Mouse (Mus musculus) ZHBTc4 (cell line): ENCODE data around the gene Plekhg5.
A peak's percentile ranks its signal among the peaks of the same experiment; 100 is the strongest.

Experiments used
- DNase-seq: peaks from one replicate; pipeline ENCODE4 v3.0.0-alpha.2; 2011; ENCODE audit warnings: low read depth, low spot score

Plekhg5 gene

DNA sequence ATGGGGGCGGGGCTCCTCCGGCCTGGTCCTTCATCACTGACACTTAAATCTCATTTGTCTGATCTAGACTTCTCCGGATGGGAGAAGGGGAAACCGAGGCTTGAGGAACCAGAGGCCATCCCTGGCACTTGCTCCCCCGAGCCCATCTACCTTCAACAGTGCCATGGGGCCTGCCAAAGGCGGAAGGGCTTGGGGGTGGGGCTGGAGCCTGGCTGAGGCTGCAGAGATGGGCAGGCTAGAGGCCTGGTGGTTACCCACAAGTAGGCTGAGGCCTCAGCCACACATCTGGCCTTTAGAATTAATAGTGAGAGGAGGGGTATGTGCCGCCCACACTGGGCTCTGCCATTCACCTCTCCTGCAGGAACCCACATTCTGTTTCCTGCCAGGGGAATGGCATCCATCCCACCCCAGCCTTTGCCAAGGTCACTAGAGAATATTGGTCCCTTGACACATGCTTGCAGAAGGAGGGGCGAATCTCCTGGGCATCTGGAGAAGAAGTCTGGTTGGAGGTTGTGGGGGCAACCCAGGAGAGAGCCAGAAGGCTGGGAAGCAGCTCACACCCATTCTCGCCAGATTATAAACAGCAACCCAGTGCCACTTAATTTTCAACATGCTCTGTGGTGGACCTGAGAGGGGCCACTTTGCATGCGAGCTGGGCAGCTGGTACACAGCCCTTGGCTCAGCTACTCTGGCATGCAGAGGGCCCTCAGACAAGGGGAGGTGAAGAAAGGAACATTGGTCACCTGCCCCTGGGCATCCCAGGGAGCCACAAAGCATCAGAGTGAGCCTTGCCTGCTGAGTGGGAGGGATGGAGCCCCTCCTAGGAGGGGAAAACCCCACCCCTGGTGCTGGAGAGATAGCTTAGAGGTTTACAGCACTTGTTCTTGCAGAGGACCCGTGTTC, 1.6 kb upstream of the Plekhg5 start:
- DNase-seq = no peak

DNA sequence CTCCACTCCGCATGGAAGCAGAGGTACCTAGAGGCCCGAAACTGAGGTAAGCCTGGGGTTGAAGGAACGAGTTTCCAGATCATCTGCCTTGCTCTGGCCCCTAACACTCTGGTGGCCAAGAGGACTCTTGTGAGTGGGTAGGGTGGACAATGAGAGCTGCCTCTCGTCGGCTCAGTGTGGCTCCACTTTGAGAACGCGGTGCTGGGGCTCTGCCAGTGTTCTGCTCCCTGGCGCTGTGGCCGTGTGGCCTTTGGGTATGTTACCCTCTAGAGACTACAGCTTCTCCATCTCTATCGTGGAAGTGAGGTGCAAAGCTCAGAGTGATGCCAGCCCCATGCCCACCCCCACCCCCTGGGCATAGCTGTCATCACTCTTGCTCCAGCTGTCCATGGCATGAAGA, 357 bp downstream of the Plekhg5 start:
- DNase-seq = no peak

DNA sequence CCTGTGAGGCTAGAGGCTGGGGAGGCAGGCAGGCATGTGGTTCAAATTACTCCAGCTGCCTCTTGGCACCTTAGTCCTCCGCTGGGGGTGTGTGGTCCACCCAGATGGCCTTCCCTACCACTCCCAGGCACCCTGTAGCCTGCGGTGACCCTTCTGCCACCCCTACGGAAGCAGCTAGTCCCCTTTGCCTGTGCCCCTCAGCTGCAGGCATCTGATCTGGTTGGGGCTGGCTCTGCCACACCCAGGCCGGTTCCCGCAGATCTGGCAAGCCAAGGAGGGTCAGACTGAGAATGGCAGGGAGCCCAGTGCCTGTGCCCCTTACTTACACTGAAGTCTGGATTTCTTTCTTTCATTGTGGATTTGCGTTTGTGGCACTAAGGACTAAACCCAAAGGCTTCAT, 1.4 kb downstream of the Plekhg5 start:
- no peak for DNase-seq

DNA sequence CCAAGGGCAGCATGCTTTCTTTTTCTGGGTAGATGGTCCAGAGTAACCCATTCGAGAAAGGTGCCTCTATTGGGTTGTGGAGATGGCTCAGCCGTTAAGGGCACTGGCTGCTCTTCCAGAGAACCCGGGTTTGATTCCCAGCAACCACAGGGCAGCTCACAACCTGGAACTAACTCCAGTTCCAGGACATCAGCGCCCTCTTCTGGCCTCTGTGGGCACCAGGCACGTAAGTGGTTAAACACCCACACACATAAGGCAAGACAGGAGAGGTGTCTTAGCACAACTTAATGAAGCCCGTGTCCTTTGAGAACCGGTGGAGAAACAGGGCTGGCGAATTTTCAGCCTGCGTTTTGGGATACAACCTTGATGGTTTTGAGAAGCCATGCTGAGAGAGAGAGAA, 2.2 kb downstream of the Plekhg5 start:
- DNase-seq = peak; percentile 64

DNA sequence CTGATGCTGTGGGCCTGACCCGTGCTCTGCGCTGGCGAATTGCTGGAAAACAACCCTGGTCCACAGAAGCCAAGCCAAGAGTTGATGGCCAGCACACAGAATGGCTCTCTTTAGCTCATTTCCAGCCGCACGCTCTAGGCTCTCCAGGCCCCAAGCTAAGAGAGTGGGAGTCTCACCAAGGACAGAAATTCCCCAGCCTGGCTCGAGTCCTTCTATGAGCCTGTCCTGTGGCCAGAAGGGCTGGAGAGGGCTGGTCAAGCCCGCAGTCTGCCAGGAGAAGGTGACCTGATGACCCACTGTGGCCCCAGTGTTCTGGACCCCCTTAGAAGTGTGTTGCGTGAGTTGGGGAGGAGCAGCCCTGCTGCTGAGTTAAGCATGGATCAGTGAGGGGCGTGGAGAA, 4.9 kb downstream of the Plekhg5 start:
- no peak for DNase-seq

DNA sequence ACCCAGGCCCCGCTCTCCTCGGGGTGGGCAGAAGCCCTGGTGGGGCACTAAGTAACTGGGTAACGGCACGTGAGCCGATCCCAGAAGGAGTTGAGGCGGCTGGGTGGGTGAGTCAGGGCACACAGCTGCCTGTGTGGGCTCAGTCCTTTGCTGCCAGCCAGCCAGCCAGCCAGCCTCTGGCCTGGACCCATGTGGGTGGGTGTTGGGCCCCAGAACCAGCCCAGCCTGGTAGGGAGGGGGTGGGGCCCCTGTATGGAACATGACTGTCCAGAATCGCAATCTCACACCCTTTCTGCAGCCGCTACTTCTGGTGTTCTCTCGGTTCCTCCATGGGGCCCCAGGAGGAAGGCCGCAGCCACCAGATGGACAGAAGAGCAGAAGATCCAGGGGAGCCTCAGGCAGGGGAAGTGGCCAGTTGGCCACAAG, 5.8 kb downstream of the Plekhg5 start:
- DNase-seq = no peak

DNA sequence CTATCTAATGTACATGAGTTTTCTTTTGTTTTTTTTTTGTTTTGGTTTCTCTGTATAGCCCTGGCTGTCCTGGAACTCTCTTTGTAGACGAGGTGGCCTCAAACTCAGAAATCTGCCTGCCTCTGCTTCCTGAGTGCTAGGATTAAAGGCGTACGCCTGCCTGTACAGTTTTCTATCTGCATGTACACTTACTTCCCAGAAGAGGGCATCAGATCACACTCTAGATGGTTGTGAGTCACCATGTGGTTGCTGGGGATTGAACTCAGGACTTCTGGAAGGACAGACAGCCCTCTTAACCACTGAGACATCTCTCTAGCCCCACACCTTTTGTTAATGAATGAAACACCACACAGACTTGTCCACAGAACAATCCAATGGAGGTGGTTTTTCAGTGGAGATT, 7.0 kb downstream of the Plekhg5 start:
- peak; percentile 74 for DNase-seq

DNA sequence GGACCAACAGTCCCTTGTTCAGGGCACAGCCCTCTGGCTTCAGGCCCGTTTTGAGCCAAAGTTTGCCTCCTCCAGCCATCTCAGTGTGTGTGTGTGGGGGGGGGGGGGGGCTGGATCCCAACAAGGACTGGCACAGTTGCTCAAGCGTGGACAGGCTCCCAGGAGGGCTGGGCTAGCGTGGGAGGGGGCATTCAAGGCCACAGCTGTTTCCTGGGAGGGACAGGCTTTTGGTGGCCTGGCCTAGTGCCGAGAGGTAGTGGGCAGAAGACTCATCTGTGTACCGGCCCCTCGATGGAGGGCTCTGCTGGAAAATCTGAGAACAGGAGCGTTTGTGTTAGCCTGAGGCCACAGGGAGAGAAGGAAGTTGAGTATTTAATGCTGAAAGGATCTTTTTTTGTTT, 7.6 kb downstream of the Plekhg5 start:
- no peak for DNase-seq

DNA sequence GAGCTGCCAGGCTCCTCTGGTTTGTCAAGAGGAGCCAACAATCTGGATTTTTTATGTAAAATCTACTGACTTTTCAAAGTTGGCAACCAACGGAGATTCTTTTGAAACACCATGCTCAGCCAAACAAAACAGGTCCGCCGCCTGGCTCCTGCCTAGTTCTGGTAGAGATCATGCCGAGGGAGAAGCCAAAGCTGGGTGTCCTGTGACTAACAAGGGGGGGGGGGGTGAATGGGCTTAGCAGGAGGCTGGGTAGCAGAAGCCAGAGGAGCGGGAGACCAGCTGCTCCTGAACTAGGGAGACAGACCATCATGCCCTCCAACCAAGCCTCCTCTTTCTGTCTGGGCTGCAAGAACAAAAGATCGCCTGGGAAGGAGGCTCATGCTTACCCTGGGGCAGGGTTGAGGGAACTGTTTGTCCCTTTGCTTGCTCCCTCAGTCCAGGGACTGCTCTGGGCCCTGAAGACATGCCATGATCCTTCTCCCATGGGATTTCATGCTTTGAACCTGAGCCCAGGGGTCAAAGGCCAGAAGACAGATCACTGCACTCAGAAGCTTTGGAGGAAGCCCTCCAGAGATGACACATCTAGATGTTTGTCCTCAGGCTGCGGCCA, 11.4 kb downstream of the Plekhg5 start:
- DNase-seq = no peak

DNA sequence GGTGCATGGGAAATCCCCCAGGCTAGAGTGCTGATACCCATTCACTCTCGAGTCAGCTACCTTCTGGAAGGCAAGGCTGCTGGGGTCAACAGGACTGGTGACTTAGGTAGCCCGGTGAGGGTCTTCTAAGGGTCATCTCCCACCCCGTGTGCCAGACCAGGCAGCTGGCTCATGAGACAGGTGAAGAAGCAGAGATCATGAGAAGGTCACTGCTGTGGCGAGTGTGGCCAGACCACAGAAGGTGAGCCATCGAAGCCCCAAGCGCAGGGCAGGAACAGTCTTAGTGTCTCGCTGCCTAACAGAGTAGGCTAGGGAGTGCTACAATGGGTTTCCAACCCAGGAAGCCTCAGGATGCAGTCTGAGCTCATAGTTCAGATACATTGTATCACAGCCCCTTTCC, 12.3 kb downstream of the Plekhg5 start:
- no peak for DNase-seq

DNA sequence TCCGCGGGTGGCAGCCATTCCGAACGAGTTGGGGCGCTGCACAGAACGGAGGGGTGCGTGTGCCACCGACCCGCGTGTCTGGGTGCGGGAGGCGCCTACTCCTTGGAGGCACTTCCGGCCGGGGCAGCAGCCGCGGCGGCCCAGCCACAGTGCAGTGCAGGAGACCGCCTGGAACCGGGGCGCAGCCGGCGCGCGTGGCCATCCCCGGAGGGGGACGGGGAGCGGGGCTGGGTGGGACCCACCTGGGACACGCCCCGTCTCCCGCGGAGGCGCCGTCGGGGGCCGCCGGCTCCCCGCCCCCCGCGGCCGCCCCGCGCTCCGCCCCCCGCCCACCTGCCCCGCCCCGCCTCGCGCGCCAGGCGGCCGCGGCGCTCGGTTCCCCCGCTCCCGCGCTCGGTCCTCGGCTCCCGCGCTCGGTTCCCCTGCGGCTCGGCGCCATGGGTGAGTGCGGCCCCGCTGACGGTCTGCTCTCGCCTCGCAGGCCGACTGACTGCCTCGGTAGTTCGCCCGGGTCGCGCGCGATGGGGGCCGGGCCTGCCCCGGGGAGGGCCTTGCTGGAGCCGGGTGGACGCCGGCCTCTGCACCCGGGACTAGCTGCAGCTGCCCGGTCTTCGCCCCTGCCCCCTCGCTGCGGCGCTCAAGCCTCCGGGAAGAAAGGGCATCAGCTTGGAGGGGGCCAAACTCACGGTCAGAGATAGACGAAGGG, 14.4 kb downstream of the Plekhg5 start:
- DNase-seq = peak; percentile 54

DNA sequence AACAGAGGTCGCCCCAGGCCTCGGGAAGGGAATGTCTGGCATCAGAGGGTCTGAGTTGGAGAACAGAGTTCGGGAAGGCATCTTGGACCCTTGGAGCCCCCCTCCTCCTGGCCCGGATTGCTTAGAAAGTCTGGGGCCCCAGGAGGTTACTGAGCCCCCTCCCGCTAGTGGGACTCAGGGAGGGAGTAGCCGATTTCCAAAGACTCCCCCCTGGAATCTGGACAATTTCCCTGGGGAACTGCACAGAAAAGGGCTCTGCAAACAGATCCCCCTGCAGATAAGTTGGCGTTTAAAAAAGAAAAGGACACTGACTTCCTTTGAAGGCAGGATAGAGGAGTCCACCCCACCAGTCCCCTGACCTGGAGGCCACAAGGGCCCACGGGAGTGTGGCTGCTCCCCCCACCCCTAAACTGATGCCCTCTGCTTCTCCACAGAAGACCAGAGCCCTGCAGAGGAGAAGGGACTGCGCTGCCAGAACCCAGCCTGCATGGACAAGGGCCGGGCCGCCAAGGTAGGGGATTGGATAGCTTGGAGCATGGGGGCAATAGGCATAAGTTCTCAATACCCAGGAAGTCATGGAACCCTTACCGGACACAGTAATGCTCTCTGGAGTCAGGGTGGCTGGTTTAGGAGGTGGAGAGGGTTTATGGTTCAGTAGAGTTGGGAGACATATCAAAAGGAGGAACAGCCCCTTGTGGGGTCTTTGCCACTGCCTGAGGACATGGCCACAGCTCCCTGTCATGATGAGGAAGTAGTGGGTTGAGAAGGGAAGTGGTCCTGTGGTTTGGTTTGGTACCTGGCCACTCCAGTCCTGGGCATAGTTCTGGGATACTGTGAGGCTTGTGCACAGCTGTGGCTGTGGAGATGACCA, 15.1 kb downstream of the Plekhg5 start:
- DNase-seq = no peak

DNA sequence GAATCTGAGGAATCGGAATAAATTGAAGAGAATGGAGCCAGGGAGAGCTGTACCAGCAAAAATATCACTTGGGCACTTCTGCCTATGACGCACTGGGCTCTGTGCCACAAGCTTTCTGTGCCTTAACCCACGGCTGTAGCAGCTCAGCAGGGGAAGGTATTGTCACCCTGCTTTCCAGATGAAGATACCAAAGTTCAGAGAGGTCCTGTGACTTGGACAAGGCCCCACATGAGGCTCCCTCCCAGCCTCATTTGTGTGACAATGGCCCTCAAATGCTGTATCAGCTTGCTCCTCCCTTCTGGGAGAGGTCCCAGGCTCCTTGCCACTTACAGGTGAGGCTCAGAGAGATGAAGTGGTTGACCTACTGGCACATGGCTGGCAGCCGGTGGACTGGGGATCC, 15.8 kb downstream of the Plekhg5 start:
- DNase-seq = peak; percentile 92

DNA sequence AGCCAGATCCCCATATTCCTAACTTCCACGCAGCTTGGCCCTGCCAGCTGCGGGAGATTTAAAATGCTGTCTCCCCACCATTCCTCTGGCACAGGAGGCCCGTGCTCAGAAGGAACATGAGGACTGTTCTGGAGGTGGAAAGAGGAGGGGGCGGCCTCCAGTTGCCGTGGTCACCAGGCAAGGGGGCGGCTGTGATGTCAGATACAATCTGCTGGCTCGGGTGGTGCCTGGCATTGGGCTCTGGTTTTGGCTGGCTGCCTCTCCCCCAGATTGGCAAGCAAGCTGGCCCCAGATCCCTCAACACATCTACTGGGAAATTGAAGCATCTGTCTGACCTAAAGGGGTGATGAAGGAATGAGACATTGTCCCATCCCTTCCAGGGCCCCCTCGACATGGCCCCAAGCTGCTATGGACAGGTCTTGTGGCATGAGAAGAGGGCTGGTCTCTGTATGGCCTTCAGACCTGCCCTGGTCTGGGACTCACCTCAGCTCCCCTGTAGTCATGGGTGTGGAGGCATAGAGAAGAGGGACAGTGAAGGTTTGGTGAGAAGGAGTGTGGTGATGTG, 16.3 kb downstream of the Plekhg5 start:
- DNase-seq = no peak

DNA sequence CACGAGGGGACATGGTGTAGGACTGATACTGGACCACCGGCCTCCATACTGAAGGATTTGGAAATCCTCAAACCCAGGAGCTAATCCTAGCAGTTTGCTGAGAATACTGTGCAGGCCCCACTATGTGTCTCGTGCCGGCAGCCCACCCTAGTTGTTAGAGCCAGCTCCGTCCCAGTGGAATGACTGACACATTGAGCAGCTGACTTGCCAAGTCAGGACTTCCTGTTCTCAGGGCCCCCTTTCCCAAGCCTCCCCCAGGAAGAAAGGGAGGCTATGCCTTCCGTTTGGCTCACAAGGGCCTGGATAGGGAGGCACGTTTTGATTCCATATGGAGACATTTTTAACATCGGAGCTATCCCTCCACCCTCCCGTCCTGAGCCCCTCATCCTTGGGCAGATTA, 17.9 kb downstream of the Plekhg5 start:
- no peak for DNase-seq

DNA sequence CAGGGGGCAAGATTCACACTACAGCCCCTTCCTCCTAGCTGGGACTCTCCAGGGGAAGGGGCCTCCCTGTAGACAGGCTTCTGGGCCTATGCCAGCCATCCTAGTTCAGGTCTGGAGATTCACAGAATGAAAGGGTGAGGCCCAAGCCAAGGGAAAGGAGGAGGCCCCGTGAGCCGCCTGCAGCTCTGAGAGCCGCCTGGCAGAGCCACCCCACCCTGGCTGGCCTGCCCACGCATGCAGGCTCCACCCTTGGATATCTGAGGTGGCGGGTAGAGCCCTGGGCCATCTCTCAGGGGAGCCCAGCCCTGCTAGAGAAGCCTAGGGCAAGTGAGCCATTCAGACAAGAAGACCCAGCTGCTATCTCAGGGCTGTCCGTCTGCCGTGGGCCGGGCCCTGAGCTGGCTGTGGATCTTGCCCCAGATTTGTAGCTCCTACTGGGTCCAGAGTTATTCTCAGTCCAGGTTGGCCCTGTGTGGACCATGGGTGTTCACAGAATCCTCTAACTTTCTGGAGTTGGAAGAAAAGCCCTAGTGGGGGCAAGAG, 20.5 kb downstream of the Plekhg5 start:
- DNase-seq = no peak

DNA sequence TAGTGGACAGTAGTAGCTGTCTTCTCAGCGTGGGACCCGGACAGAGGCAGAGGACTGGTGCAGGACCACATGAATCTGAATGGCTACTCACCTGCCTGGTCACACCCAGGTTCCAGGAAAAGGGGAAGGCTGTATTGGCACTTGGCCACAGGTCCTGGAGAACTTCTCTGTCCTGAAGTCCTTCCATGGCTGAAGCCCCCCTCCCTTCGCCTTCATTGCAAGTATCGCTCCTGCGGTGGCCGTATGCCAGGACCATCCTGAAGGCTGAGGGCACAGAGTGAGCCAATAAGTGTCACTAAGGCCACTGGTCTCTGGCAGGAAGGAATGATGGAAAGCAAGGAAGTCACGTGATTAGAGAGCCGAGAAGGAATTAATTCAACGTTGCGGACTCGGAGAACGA, 21.9 kb downstream of the Plekhg5 start:
- no peak for DNase-seq

DNA sequence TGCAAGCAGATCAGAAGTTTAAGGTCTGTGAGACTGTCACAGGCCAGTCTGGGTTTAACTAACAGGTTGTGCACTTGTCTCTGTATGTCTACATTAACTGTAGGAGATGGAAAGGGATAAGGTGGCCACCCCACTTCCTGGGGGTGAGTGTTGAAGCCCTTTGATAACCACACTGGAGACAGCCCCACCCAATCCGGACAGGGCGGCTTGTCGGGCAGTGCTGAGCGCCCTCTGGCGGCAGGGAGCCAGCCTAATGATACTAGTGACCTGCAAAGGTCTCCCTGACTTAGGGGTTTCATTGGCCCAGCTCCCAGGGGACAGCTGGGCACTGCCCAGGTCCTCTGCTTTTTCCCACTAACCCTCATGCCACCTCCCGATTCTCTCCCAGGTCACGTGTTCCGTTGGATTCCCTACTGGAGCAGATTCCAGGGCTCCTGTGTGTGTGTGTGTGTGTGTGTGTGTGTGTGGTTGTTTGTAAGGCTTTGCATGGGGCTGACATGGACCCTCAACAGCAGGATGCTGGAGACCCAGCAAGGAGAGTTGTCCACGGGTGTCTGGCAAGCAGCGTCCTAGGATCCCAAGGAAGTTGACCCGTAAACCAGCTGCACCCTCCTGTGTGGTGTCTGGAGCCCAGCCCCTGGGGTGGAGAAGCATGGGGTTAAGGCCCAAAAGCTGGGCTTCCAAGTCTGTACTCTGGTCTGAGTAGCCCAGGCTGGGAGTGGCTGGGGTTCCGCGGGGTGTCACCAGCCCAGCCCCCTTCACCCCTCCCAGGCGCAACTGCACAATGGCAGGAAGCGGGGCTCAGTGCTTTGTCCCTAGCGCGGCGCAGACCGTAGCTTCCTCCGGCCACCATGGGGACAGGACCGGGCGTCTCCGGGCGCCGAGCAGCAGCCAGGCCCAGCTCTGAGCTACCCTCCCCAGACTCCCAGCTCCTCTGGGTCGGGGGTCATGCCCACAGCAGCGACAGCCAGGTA, 23.9 kb downstream of the Plekhg5 start:
- peak; percentile 83 for DNase-seq

DNA sequence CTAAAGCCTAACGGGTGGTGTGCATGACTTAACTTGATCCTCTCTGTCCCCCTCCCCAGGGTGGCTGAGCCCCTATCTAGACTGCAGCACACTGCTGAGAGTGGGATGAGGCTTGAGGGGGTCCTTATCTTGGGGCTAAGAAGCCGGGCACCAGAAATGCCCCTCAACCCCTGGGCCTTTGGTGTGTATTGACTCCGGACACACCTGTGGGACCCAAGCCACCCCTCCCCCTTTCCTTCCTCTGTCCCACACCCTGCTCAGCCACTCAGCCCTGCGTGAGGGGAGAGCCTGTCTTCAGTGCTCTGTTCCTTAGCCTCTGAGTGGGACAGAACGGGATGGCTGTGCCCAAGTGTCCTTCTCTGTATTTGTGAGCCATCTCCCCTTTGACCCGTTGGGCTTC, 24.6 kb downstream of the Plekhg5 start:
- DNase-seq = no peak
